Mouse (Mus musculus): ENCODE measurements at regions not wholly inside any gene's neighbourhood (a gene's known extent, or its start where the extent isn't known, plus 50 kb on each side); places are given as distances from the start of the nearest gene placed in this dataset.

DNA sequence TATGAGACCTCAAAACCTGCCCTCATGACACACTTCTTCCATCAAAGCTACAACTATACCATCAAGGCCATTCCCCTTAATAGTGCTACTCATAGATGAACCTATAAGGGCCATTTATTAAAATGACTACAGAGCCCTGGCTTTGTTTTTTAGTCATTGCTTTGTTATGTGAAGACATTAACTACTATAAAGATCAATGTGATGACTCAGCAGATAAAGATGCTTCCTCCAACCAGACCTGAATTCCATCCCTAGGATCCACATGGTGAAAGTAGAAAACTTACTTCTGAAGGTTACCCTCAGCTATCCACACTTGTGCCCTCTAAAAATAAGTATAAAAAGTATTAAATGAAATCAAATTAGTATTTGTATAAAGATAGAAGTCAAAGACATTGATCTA, 230.4 kb downstream of the Dmrta1 start:
- Histone ChIP-seq H3K27me3 (ENCODE audit: control insufficient read depth, insufficient read depth, low read length) (no peaks in the 10 kb centered on the region), H3K4me3 (replicated peaks; ENCODE audit: insufficient read depth, low read depth, low read length) (no peak overlapping the region)
- TF ChIP-seq POLR2A (IDR thresholded peaks at IDR 0.05; ENCODE audit: borderline replicate concordance, insufficient read depth, low read length) = no peak
- no peak for TF ChIP-seq CTCF (IDR thresholded peaks at IDR 0.05; ENCODE audit: borderline replicate concordance, insufficient read depth, low read depth, low read length)

DNA sequence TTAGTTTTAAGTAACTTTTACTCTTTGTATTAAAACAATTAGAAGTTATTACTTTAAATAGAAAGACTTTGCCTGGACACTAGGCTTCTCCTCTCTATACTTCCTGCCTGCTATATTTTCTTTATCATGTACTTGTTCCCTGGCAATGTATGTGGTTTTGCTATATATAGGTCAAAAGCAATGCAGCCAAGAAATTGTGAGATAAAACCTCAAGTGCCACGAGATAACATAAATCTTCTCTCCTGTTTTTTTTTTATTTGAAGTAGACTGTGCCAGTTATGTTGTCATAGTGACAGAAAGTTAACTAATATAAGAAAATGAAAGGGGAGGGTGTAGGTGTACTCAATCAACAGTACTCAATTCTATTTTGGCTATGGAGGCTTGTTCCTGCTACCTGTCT, 258.4 kb downstream of the Dmrta1 start:
- H3K27me3 ChIP-seq (ENCODE audit: control insufficient read depth, insufficient read depth, low read length) = no peaks in the 10 kb centered on the region
- 48% methylated on average over 1 of the region's 1 CpGs for WGBS
- no peak overlapping the region for H3K27ac ChIP-seq (ENCODE audit: insufficient read depth, low read length)
- DNase-seq = no peak
- no peak overlapping the region for H3K4me3 ChIP-seq (replicated peaks; ENCODE audit: insufficient read depth, low read depth, low read length)
- H3K4me1 ChIP-seq (ENCODE audit: control insufficient read depth, insufficient read depth, low read length) = no peaks in the 10 kb centered on the region
- TF ChIP-seq POLR2A (IDR thresholded peaks at IDR 0.05; ENCODE audit: borderline replicate concordance, insufficient read depth, low read length) (no peak), CTCF (IDR thresholded peaks at IDR 0.05; ENCODE audit: borderline replicate concordance, insufficient read depth, low read depth, low read length) (no peak)

More for the DNA sequence above, 230.4 kb downstream of the Dmrta1 start:
- Histone ChIP-seq H3K27ac (ENCODE audit: insufficient read depth, low read length) (no peak overlapping the region), H3K4me1 (ENCODE audit: control insufficient read depth, insufficient read depth, low read length) (no peaks in the 10 kb centered on the region)
- no peak for DNase-seq

- Histone ChIP-seq H3K27ac (ENCODE audit: insufficient read depth, low read length) (no peak overlapping the region), H3K27me3 (ENCODE audit: control insufficient read depth, insufficient read depth, low read length) (no peaks in the 10 kb centered on the region), H3K4me1 (ENCODE audit: control insufficient read depth, insufficient read depth, low read length) (no peaks in the 10 kb centered on the region), H3K4me3 (replicated peaks; ENCODE audit: insufficient read depth, low read depth, low read length) (no peak overlapping the region)
- no peak for TF ChIP-seq POLR2A (IDR thresholded peaks at IDR 0.05; ENCODE audit: borderline replicate concordance, insufficient read depth, low read length)
- TF ChIP-seq CTCF (IDR thresholded peaks at IDR 0.05; ENCODE audit: borderline replicate concordance, insufficient read depth, low read depth, low read length) = no peak
- WGBS = 75% methylated on average over 4 of the region's 4 CpGs
- no peak for DNase-seq
These were observed 262.1 kb downstream of the Dmrta1 start for GRCm38 (mm10) chr4:89941308-89941707.

DNA sequence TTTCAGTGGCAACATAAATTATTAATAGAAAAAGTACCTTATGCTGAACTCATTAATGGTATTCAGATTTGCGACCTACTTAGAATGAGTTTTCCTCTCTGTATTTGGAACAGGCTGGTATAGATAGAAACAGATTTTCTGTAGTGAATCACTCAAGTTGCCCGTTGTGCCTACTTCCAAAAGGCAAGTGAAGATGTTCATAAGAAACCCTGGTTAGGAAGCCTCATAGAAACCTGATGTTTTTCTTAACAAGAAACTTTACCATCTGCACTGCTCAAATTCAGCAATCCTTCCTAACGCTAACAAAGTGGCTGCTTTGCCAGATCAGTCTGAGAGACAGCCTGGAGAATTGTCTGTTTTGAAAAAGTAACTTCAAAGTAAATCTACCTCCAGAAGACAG, 242.5 kb upstream of the Zfp352 start:
- no peak for TF ChIP-seq CTCF (IDR thresholded peaks at IDR 0.05; ENCODE audit: borderline replicate concordance, insufficient read depth, low read depth, low read length)
- TF ChIP-seq POLR2A (IDR thresholded peaks at IDR 0.05; ENCODE audit: borderline replicate concordance, insufficient read depth, low read length) = no peak
- WGBS = 84% methylated on average over 3 of the region's 3 CpGs
- Histone ChIP-seq H3K27me3 (ENCODE audit: control insufficient read depth, insufficient read depth, low read length) (no peaks in the 10 kb centered on the region), H3K4me1 (ENCODE audit: control insufficient read depth, insufficient read depth, low read length) (no peaks in the 10 kb centered on the region), H3K27ac (ENCODE audit: insufficient read depth, low read length) (no peak overlapping the region), H3K4me3 (replicated peaks; ENCODE audit: insufficient read depth, low read depth, low read length) (no peak overlapping the region)
- no peak for DNase-seq

DNA sequence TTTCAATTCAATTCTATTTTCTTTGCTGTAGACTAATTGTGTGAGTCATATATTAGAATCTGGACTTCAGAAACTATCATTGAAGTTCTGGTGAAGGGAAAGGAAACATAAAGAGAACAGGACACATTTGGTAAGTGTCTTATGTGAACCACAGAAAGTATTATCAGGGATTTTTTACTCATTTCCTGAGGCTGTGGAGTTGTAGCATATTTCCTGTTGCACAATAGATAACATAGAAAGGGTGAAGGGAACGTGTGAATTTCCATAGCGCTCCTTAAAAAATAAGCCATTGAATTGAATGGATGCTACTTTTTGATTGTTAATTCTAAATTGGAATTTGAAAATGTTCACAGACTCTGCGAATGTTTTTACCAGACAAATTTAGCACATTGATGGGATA, 215.2 kb upstream of the Zfp352 start:
- no peak for DNase-seq
- Histone ChIP-seq H3K4me1 (ENCODE audit: control insufficient read depth, insufficient read depth, low read length) (no peaks in the 10 kb centered on the region), H3K27me3 (ENCODE audit: control insufficient read depth, insufficient read depth, low read length) (no peaks in the 10 kb centered on the region), H3K27ac (ENCODE audit: insufficient read depth, low read length) (no peak overlapping the region), H3K4me3 (replicated peaks; ENCODE audit: insufficient read depth, low read depth, low read length) (no peak overlapping the region)
- no peak for TF ChIP-seq POLR2A (IDR thresholded peaks at IDR 0.05; ENCODE audit: borderline replicate concordance, insufficient read depth, low read length)
- no peak for TF ChIP-seq CTCF (IDR thresholded peaks at IDR 0.05; ENCODE audit: borderline replicate concordance, insufficient read depth, low read depth, low read length)
- 95% methylated on average over 3 of the region's 3 CpGs for WGBS

DNA sequence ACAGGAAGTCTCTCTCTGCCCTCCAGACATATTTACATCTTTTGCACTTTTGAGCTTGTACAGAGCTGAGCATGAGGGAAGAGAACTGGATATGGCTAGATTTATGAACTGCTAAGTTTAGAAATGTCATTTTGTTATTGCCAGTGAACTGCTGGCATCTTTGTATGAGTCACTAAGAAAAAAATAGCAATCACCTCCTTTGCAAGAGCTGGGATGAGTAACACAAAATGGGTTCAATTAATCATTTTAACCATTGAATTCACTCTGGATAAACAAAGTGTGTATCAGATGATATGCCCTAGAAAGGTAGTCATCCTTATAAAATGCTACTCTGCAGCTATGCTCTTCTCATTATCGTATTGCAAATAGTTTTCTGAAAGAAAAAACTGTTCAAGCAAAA, 214.7 kb upstream of the Zfp352 start:
- Histone ChIP-seq H3K27me3 (ENCODE audit: control insufficient read depth, insufficient read depth, low read length) (no peaks in the 10 kb centered on the region), H3K4me1 (ENCODE audit: control insufficient read depth, insufficient read depth, low read length) (no peaks in the 10 kb centered on the region), H3K4me3 (replicated peaks; ENCODE audit: insufficient read depth, low read depth, low read length) (no peak overlapping the region), H3K27ac (ENCODE audit: insufficient read depth, low read length) (no peak overlapping the region)
- TF ChIP-seq POLR2A (IDR thresholded peaks at IDR 0.05; ENCODE audit: borderline replicate concordance, insufficient read depth, low read length) (no peak), CTCF (IDR thresholded peaks at IDR 0.05; ENCODE audit: borderline replicate concordance, insufficient read depth, low read depth, low read length) (no peak)
- DNase-seq = no peak
- WGBS = 89% methylated on average over 1 of the region's 1 CpGs

- H3K4me3 ChIP-seq (replicated peaks; ENCODE audit: insufficient read depth, low read depth, low read length) = no peak overlapping the region
- DNase-seq = no peak
- no peak overlapping the region for H3K27ac ChIP-seq (ENCODE audit: insufficient read depth, low read length)
- TF ChIP-seq CTCF (IDR thresholded peaks at IDR 0.05; ENCODE audit: borderline replicate concordance, insufficient read depth, low read depth, low read length) (no peak), POLR2A (IDR thresholded peaks at IDR 0.05; ENCODE audit: borderline replicate concordance, insufficient read depth, low read length) (no peak)
- 88% methylated on average over 1 of the region's 1 CpGs for WGBS
- H3K4me1 ChIP-seq (ENCODE audit: control insufficient read depth, insufficient read depth, low read length) = no peaks in the 10 kb centered on the region
- H3K27me3 ChIP-seq (ENCODE audit: control insufficient read depth, insufficient read depth, low read length) = no peaks in the 10 kb centered on the region
These were observed 205.9 kb upstream of the Zfp352 start for GRCm38 (mm10) chr4:90012723-90013122.

- H3K4me3 ChIP-seq (replicated peaks; ENCODE audit: insufficient read depth, low read depth, low read length) = no peak overlapping the region
- no peak for DNase-seq
- no peaks in the 10 kb centered on the region for H3K27me3 ChIP-seq (ENCODE audit: control insufficient read depth, insufficient read depth, low read length)
- no peak for TF ChIP-seq POLR2A (IDR thresholded peaks at IDR 0.05; ENCODE audit: borderline replicate concordance, insufficient read depth, low read length)
- TF ChIP-seq CTCF (IDR thresholded peaks at IDR 0.05; ENCODE audit: borderline replicate concordance, insufficient read depth, low read depth, low read length) = no peak
- H3K4me1 ChIP-seq (ENCODE audit: control insufficient read depth, insufficient read depth, low read length) = no peaks in the 10 kb centered on the region
- no peak overlapping the region for H3K27ac ChIP-seq (ENCODE audit: insufficient read depth, low read length)
These were observed 204.4 kb upstream of the Zfp352 start for GRCm38 (mm10) chr4:90014203-90014602.

All from cerebellum, adult 2 months (tissue).